Mouse (Mus musculus) myocyte (in vitro differentiated cells): ENCODE results near the gene Gga3. TPM values are rescaled to one million over a fixed set of nuclear protein-coding genes. Genes with fewer than 3 reads are reported as not detected.

Experiments
- H3K27me3 ChIP-seq: one replicate; pipeline ENCODE4 v1.6.1; 2011; ENCODE audit not compliant: control insufficient read depth, insufficient read depth, insufficient read length
- H3K36me3 ChIP-seq: one replicate; pipeline ENCODE4 v1.6.1; 2011; ENCODE audit not compliant: control insufficient read depth, insufficient read depth
- H3K4me2 ChIP-seq: one replicate; pipeline ENCODE4 v1.6.1; 2011; ENCODE audit warnings: low read depth, control low read depth
- H3K4me3 ChIP-seq: one replicate; pipeline ENCODE4 v1.5.1; 2011; ENCODE audit warnings: mild to moderate bottlenecking, control low read depth, moderate library complexity
- H3K79me2 ChIP-seq: one replicate; pipeline ENCODE4 v1.6.1; 2011; ENCODE audit not compliant: control insufficient read depth, insufficient read depth
- H3ac ChIP-seq: one replicate; pipeline ENCODE4 v1.6.1; 2011; ENCODE audit not compliant: control insufficient read depth, insufficient read length
- CEBPB ChIP-seq: IDR thresholded peaks from 2 replicates; pipeline ENCODE4 v1.6.1; 2011; ENCODE audit warnings: mild to moderate bottlenecking, moderate library complexity; ENCODE audit not compliant: poor library complexity, insufficient read depth, severe bottlenecking
- E2F4 ChIP-seq: IDR thresholded peaks from one replicate; pipeline ENCODE4 v1.6.1; 2011; ENCODE audit warnings: mild to moderate bottlenecking, control low read depth, moderate library complexity; ENCODE audit not compliant: insufficient read depth
- MAX ChIP-seq: IDR thresholded peaks from one replicate; pipeline ENCODE4 v1.6.1; 2011; ENCODE audit warnings: low read depth, mild to moderate bottlenecking, control low read depth
- MYOD1 ChIP-seq, 3 experiments: IDR thresholded peaks; one replicate each; pipeline ENCODE4 v1.6.1; 2011; ENCODE audit warnings: control low read depth in 2 of 3, low read depth in 2 of 3, mild to moderate bottlenecking in 2 of 3, moderate library complexity in 1 of 3; ENCODE audit not compliant: insufficient read length in 2 of 3, control insufficient read depth in 1 of 3
- MYOG ChIP-seq, 3 experiments: IDR thresholded peaks; one replicate each; pipeline ENCODE4 v1.6.1; 2011; ENCODE audit warnings: control low read depth in 2 of 3, low read depth in 2 of 3, mild to moderate bottlenecking in 2 of 3; ENCODE audit not compliant: insufficient read length in 2 of 3, control insufficient read depth in 1 of 3, insufficient read depth in 1 of 3
- POLR2A ChIP-seq: IDR thresholded peaks from one replicate; pipeline ENCODE4 v1.6.1; 2011; ENCODE audit warnings: low read depth, mild to moderate bottlenecking, control low read depth, moderate library complexity; ENCODE audit not compliant: insufficient read length
- POLR2AphosphoS2 ChIP-seq: IDR thresholded peaks from one replicate; pipeline ENCODE4 v1.6.1; 2011; ENCODE audit warnings: low read depth, control low read depth; ENCODE audit not compliant: insufficient read length
- REST ChIP-seq: IDR thresholded peaks from one replicate; pipeline ENCODE4 v1.6.1; 2011; ENCODE audit warnings: mild to moderate bottlenecking, control low read depth, moderate library complexity; ENCODE audit not compliant: insufficient read depth, insufficient read length
- SRF ChIP-seq: IDR thresholded peaks from one replicate; pipeline ENCODE4 v1.6.1; 2011; ENCODE audit warnings: low read depth; ENCODE audit not compliant: control insufficient read depth, insufficient read length
- TCF12 ChIP-seq: IDR thresholded peaks from one replicate; pipeline ENCODE4 v1.6.1; 2011; ENCODE audit warnings: mild to moderate bottlenecking, control low read depth; ENCODE audit not compliant: poor library complexity, insufficient read depth, severe bottlenecking
- TCF3 ChIP-seq: IDR thresholded peaks from one replicate; pipeline ENCODE4 v1.6.1; 2011; ENCODE audit warnings: low read depth, control low read depth; ENCODE audit not compliant: insufficient read length
- USF1 ChIP-seq: IDR thresholded peaks from one replicate; pipeline ENCODE4 v1.6.1; 2011; ENCODE audit warnings: low read depth, mild to moderate bottlenecking, control low read depth, moderate library complexity
- polyA plus RNA-seq: library from polyadenylated mRNA; unstranded; fragments of >200 nt; fragmentation: generic; extraction: Trizol; gene quantifications from one replicate; pipeline ENCODE4 v1.2.1, GENCODE M21; 2012; ENCODE audit warnings: missing spikeins

The Gga3 gene
- polyA plus RNA-seq: 16.4 TPM

GRCm38 (mm10) chr11:115603476-115604303, at the start of gene Gga3, which contains the start of gene Mrps7:
Gene Gga3, minus strand, starts transcription at chr11:115604051.
Gene Mrps7, plus strand, starts transcription at chr11:115603925.
- TF ChIP-seq POLR2A (peak; percentile 59), MYOG (IDR thresholded peaks at IDR 0.05; ENCODE audit: control insufficient read depth in 1 of 3, insufficient read depth in 1 of 3, insufficient read length in 2 of 3, low read depth in 2 of 3) (peak in 1 of 3 experiments; percentile 40), SRF (no peak), POLR2AphosphoS2 (peak; percentile 74), MAX (peak; percentile 98), USF1 (no peak), REST (peak; percentile 17), TCF12 (no peak), MYOD1 (IDR thresholded peaks at IDR 0.05; ENCODE audit: control insufficient read depth in 1 of 3, insufficient read length in 2 of 3, low read depth in 2 of 3) (no peak)
- Histone ChIP-seq H3K79me2 (peaks cover 57% of the 10 kb centered on the region), H3K4me3 (peak within 1 kb of the TSS; percentile 96), H3ac (peak within 1 kb of the TSS; percentile 82), H3K27me3 (no peaks in the 10 kb centered on the region), H3K4me2 (peak within 1 kb of the TSS; percentile 98), H3K36me3 (peaks cover 19% of the 10 kb centered on the region)

DNA sequence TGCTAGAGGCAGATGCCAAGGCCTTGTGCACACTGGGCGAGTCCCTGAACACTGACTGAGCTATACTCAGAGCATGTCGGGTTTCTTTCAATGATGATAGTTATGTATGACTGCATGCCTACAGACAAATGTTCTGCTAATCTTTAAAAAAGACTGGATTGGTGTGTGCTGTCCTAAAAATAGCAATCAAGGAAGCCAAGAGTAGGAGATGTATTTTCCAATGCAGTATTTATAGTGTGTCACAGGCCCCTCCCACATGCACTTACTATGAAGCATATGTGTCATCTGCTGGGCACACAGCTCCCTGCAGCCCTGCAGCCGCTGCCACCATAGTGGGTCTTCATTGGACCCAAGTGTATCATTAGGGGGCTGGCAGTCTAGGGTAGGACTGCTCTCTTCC, 49.3 kb upstream of the Gga3 start:
- Histone ChIP-seq H3K4me3 (no peak overlapping the region), H3K4me2 (no peak overlapping the region), H3ac (no peak overlapping the region), H3K27me3 (no peaks in the 10 kb centered on the region), H3K36me3 (peaks cover 5% of the 10 kb centered on the region), H3K79me2 (peaks cover 4% of the 10 kb centered on the region)
- TF ChIP-seq MYOD1 (IDR thresholded peaks at IDR 0.05; ENCODE audit: control insufficient read depth in 1 of 3, insufficient read length in 2 of 3, low read depth in 2 of 3): no peak
- TF ChIP-seq TCF12: no peak

DNA sequence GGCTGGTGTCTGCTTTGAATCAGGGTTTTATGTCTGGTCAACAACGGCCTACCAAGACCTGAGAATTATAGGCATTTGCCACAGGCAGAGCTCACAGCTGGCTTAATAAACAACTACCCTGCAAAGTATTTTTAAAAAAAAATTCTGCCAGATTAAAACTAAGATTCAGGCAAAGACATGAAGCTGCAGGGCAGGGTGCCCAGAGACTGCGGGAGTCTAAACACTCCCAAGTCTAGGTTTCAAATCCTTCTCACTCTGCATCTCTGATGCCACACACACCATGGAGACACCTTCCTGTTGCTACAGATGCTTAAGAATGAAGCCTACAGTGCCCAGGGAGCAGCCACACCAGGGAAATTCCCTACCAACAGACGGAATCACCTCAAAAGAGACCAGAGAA, 47.8 kb upstream of the Gga3 start:
- no peak overlapping the region for H3K4me3 ChIP-seq
- TF ChIP-seq POLR2AphosphoS2 (no peak), TCF3 (no peak), TCF12 (no peak), USF1 (no peak), CEBPB (no peak), POLR2A (no peak), SRF (no peak)
- H3K36me3 ChIP-seq: peaks cover 5% of the 10 kb centered on the region
- no peaks in the 10 kb centered on the region for H3K27me3 ChIP-seq
- H3ac ChIP-seq: no peak overlapping the region
- no peak overlapping the region for H3K4me2 ChIP-seq
- H3K79me2 ChIP-seq: peaks cover 2% of the 10 kb centered on the region

- TF ChIP-seq MAX (no peak), MYOD1 (IDR thresholded peaks at IDR 0.05; ENCODE audit: control insufficient read depth in 1 of 3, insufficient read length in 2 of 3, low read depth in 2 of 3) (no peak), TCF12 (no peak), POLR2A (no peak), REST (no peak), POLR2AphosphoS2 (no peak), TCF3 (no peak), SRF (no peak), USF1 (no peak), CEBPB (no peak), MYOG (IDR thresholded peaks at IDR 0.05; ENCODE audit: control insufficient read depth in 1 of 3, insufficient read depth in 1 of 3, insufficient read length in 2 of 3, low read depth in 2 of 3) (no peak), E2F4 (no peak)
- no peaks in the 10 kb centered on the region for H3K79me2 ChIP-seq
- peaks cover 3% of the 10 kb centered on the region for H3K36me3 ChIP-seq
- no peak overlapping the region for H3K4me3 ChIP-seq
- no peak overlapping the region for H3K4me2 ChIP-seq
- H3ac ChIP-seq: no peak overlapping the region
- no peaks in the 10 kb centered on the region for H3K27me3 ChIP-seq
Measured at GRCm38 (mm10) chr11:115649706-115650105, 45.9 kb upstream of the Gga3 start.

DNA sequence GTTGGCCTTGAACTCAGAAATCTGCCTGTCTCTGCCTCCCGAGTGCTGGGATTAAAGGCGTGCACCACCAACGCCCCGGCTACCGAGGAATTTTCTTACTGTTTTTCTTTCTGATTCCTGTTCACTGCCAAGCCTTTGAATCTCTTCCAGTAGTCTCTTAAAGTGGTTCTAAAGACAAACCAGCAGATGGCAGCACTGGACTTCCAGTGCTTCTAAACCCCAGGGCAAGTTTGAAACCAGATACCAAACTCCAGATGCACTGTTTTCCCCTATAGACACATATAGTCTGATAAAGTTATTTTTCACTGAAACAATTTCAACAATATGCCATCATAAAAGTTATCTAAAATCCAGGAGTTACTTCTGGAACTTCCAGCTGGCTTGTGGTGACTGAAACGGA, 43.6 kb upstream of the Gga3 start:
- no peak overlapping the region for H3K4me3 ChIP-seq
- no peak overlapping the region for H3ac ChIP-seq
- H3K27me3 ChIP-seq: no peaks in the 10 kb centered on the region
- H3K36me3 ChIP-seq: no peaks in the 10 kb centered on the region
- H3K4me2 ChIP-seq: no peak overlapping the region
- TF ChIP-seq MYOD1 (IDR thresholded peaks at IDR 0.05; ENCODE audit: control insufficient read depth in 1 of 3, insufficient read length in 2 of 3, low read depth in 2 of 3) (no peak), SRF (no peak), MAX (no peak), USF1 (no peak), MYOG (IDR thresholded peaks at IDR 0.05; ENCODE audit: control insufficient read depth in 1 of 3, insufficient read depth in 1 of 3, insufficient read length in 2 of 3, low read depth in 2 of 3) (no peak), CEBPB (no peak)
- no peaks in the 10 kb centered on the region for H3K79me2 ChIP-seq
